Mouse (Mus musculus) spleen, adult 2 months (tissue): ENCODE data around the gene Nosip. TPM values are rescaled to one million over a fixed set of nuclear protein-coding genes. Genes with fewer than 3 reads are reported as not detected.

Experiments used
- DNase-seq, 2 experiments: peaks; one replicate each; pipeline versions ENCODE4 v3.0.0 to v3.0.0-alpha.2; 2012 to 2021; ENCODE audit warnings: low spot score in 2 of 2, low read depth in 1 of 2
- H3K27ac ChIP-seq: fragments of 200-500 bp; 2 replicates; pipeline ENCODE4 v1.5.1; 2012; ENCODE audit warnings: low read length, inconsistent platforms; ENCODE audit not compliant: insufficient read depth
- H3K27me3 ChIP-seq: fragments of 200-500 bp; 2 replicates; pipeline ENCODE4 v1.6.1; 2012; ENCODE audit warnings: mild to moderate bottlenecking, moderate library complexity, low read length, inconsistent platforms; ENCODE audit not compliant: control insufficient read depth, insufficient read depth
- H3K36me3 ChIP-seq: fragments of 200-500 bp; 2 replicates; pipeline ENCODE4 v1.6.1; 2012; ENCODE audit warnings: mild to moderate bottlenecking, low read length, inconsistent platforms; ENCODE audit not compliant: control insufficient read depth, insufficient read depth
- H3K4me1 ChIP-seq: fragments of 200-500 bp; 2 replicates; pipeline ENCODE4 v1.6.1; 2011; ENCODE audit warnings: inconsistent platforms; ENCODE audit not compliant: control insufficient read depth, insufficient read depth, insufficient read length
- H3K4me3 ChIP-seq: fragments of 200-500 bp; 2 replicates; pipeline ENCODE4 v1.5.1; 2011; ENCODE audit warnings: mild to moderate bottlenecking, inconsistent platforms; ENCODE audit not compliant: insufficient read depth, insufficient read length; ENCODE audit errors: extremely low read depth
- CTCF ChIP-seq: fragments of 200-500 bp; IDR thresholded peaks from 2 replicates; pipeline ENCODE4 v1.5.1; 2011; ENCODE audit warnings: mild to moderate bottlenecking, inconsistent platforms; ENCODE audit not compliant: insufficient read depth, insufficient read length, insufficient replicate concordance; ENCODE audit errors: extremely low read depth
- POLR2A ChIP-seq: fragments of 200-500 bp; IDR thresholded peaks from 2 replicates; pipeline ENCODE4 v1.6.1; 2011; ENCODE audit warnings: low read depth, low read length, inconsistent platforms
- WGBS: fragments of 180-500 bp; shearing (Covaris S2); methylation state at CpG from one replicate; pipeline ENCODE4 v1.1.7; 2018; 5-methylcytosine and 5-hydroxymethylcytosine counted together
- polyA plus RNA-seq: library from polyadenylated mRNA; depleted of rRNA; stranded (reverse); fragments of >200 nt; gene quantifications from 2 replicates; pipeline ENCODE4 v1.2.3, GENCODE M21; 2012

Gene Nosip
- polyA plus RNA-seq, 1 experiment, result 67.9 TPM

- Histone ChIP-seq H3K4me3 (no peak overlapping the region), H3K4me1 (no peaks in the 10 kb centered on the region), H3K27me3 (no peaks in the 10 kb centered on the region), H3K27ac (no peak overlapping the region), H3K36me3 (peaks cover 22% of the 10 kb centered on the region)
- WGBS, result 70% methylated on average over 8 of the region's 8 CpGs
- DNase-seq, result no peak
- TF ChIP-seq POLR2A, result no peak
- TF ChIP-seq CTCF, result no peak
Observed at GRCm38 (mm10) chr7:45025601-45026220, 36.5 kb upstream of the Nosip start.

GRCm38 (mm10) chr7:45026256-45026655 lies 36.0 kb upstream of the Nosip start:
- H3K27me3 ChIP-seq, result no peaks in the 10 kb centered on the region
- no peak overlapping the region for H3K4me3 ChIP-seq
- TF ChIP-seq POLR2A, result no peak
- no peak for TF ChIP-seq CTCF
- WGBS, result 88% methylated on average over 2 of the region's 2 CpGs
- H3K4me1 ChIP-seq, result no peaks in the 10 kb centered on the region
- DNase-seq, result no peak
- H3K27ac ChIP-seq, result no peak overlapping the region
- H3K36me3 ChIP-seq, result peaks cover 27% of the 10 kb centered on the region

GRCm38 (mm10) chr7:45027761-45028160 lies 34.5 kb upstream of the Nosip start:
- Histone ChIP-seq H3K27ac (no peak overlapping the region), H3K36me3 (peaks cover 33% of the 10 kb centered on the region), H3K27me3 (no peaks in the 10 kb centered on the region), H3K4me3 (no peak overlapping the region), H3K4me1 (no peaks in the 10 kb centered on the region)
- no peak for DNase-seq
- 96% methylated on average over 9 of the region's 9 CpGs for WGBS
- TF ChIP-seq CTCF (no peak), POLR2A (no peak)

GRCm38 (mm10) chr7:45028351-45028750 lies 33.9 kb upstream of the Nosip start:
- Histone ChIP-seq H3K4me1 (no peaks in the 10 kb centered on the region), H3K36me3 (peaks cover 36% of the 10 kb centered on the region), H3K27me3 (no peaks in the 10 kb centered on the region), H3K4me3 (no peak overlapping the region), H3K27ac (no peak overlapping the region)
- TF ChIP-seq POLR2A, result no peak
- no peak for TF ChIP-seq CTCF
- no peak for DNase-seq
- WGBS, result 95% methylated on average over 11 of the region's 11 CpGs

- DNase-seq, result no peak
- Histone ChIP-seq H3K27ac (no peak overlapping the region), H3K36me3 (peaks cover 50% of the 10 kb centered on the region), H3K4me1 (no peaks in the 10 kb centered on the region), H3K27me3 (no peaks in the 10 kb centered on the region), H3K4me3 (no peak overlapping the region)
- 91% methylated on average over 6 of the region's 6 CpGs for WGBS
- TF ChIP-seq POLR2A, result no peak
- no peak for TF ChIP-seq CTCF
Observed at GRCm38 (mm10) chr7:45029995-45030394, 32.2 kb upstream of the Nosip start.

GRCm38 (mm10) chr7:45030857-45031256 lies 31.4 kb upstream of the Nosip start:
- H3K4me1 ChIP-seq, result no peaks in the 10 kb centered on the region
- no peak for DNase-seq
- peaks cover 51% of the 10 kb centered on the region for H3K36me3 ChIP-seq
- no peak overlapping the region for H3K4me3 ChIP-seq
- WGBS, result 93% methylated on average over 8 of the region's 8 CpGs
- H3K27ac ChIP-seq, result no peak overlapping the region
- TF ChIP-seq CTCF (no peak), POLR2A (no peak)
- H3K27me3 ChIP-seq, result no peaks in the 10 kb centered on the region

GRCm38 (mm10) chr7:45033722-45034359 lies 28.4 kb upstream of the Nosip start:
- WGBS, result 94% methylated on average over 19 of the region's 19 CpGs
- H3K27ac ChIP-seq, result no peak overlapping the region
- peaks cover 42% of the 10 kb centered on the region for H3K36me3 ChIP-seq
- H3K4me1 ChIP-seq, result no peaks in the 10 kb centered on the region
- no peak for DNase-seq
- H3K27me3 ChIP-seq, result no peaks in the 10 kb centered on the region
- TF ChIP-seq CTCF, result no peak
- no peak for TF ChIP-seq POLR2A
- no peak overlapping the region for H3K4me3 ChIP-seq
